Mouse (Mus musculus) erythroblast, embryonic 14.5 days (primary cell): ENCODE measurements around the gene Rpl14.

Source experiments
- GATA1 ChIP-seq: IDR thresholded peaks from 2 replicates; pipeline ENCODE4 v1.6.1; 2012; ENCODE audit warnings: low read length, inconsistent platforms, mixed read lengths
- TAL1 ChIP-seq: IDR thresholded peaks from 3 replicates; pipeline ENCODE4 v1.6.1; 2012; ENCODE audit warnings: low read length, inconsistent platforms, mixed read lengths

DNA sequence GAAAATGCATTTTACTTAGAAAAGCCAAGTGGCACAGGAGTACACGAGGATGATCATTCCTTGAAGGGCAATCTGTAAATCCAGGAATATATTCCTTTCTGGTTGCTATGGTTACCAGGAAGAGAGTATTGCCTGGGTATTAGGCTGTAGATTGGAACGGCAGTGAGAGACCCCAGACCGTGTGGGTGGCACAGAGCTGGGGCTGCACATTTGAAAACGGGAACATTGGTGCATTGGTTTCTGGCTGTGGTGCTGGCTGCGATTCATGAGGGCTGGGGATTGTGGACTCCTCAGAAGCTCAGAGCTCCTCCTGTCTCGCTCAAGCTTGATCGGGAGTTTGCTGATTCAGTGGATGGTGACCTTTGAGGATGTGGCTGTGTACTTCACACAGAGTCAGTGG is 8.6 kb downstream of the Rpl14 start:
- TF ChIP-seq TAL1 (no peak), GATA1 (no peak)
